Mouse (Mus musculus) MEL (cell line): ENCODE measurements around the gene Clmp. TPM values are rescaled to one million over a fixed set of nuclear protein-coding genes. Genes with fewer than 3 reads are reported as not detected.

Source experiments
- DNase-seq: peaks from one replicate; pipeline ENCODE4 v3.0.0; 2011; ENCODE audit warnings: low read depth, low spot score
- H3K27ac ChIP-seq: 2 replicates; pipeline ENCODE4 v1.5.1; 2012; ENCODE audit warnings: low read depth, mild to moderate bottlenecking, control low read depth, low read length, moderate library complexity; ENCODE audit not compliant: control insufficient read depth
- H3K27me3 ChIP-seq, 2 experiments: fragments of 150-350 bp in 1 of 2; sonication (generic) in 1 of 2; 2 replicates each; pipeline ENCODE4 v1.6.1; 2012; ENCODE audit warnings: low read length in 2 of 2, mild to moderate bottlenecking in 2 of 2, improper control_type of control experiment in 1 of 2, moderate library complexity in 1 of 2; ENCODE audit not compliant: insufficient read depth in 2 of 2, control insufficient read depth in 1 of 2
- H3K36me3 ChIP-seq, 2 experiments: 2 replicates each; pipeline ENCODE4 v1.6.1; 2012 to 2014; ENCODE audit warnings: low read length in 2 of 2, improper control_type of control experiment in 1 of 2, inconsistent platforms in 1 of 2, mild to moderate bottlenecking in 1 of 2; ENCODE audit not compliant: insufficient read depth in 2 of 2, control insufficient read depth in 1 of 2
- H3K4me1 ChIP-seq, 2 experiments: fragments of 150-350 bp in 1 of 2; sonication (generic) in 1 of 2; 2 replicates each; pipeline ENCODE4 v1.6.1; 2012; ENCODE audit warnings: low read length in 2 of 2, improper control_type of control experiment in 1 of 2, mild to moderate bottlenecking in 1 of 2; ENCODE audit not compliant: insufficient read depth in 2 of 2, control insufficient read depth in 1 of 2
- H3K4me3 ChIP-seq, 2 experiments: fragments of 150-350 bp in 1 of 2; sonication (generic) in 1 of 2; 2 replicates each; pipeline ENCODE4 v1.5.1; 2012; ENCODE audit warnings: low read depth in 2 of 2, low read length in 2 of 2, mild to moderate bottlenecking in 2 of 2, moderate library complexity in 2 of 2, control low read depth in 1 of 2, improper control_type of control experiment in 1 of 2; ENCODE audit not compliant: control insufficient read depth in 1 of 2, insufficient read depth in 1 of 2
- H3K79me2 ChIP-seq: 2 replicates; pipeline ENCODE4 v1.6.1; 2012; ENCODE audit warnings: mild to moderate bottlenecking, low read length, moderate library complexity; ENCODE audit not compliant: control insufficient read depth, poor library complexity, insufficient read depth
- H3K9ac ChIP-seq: 2 replicates; pipeline ENCODE4 v1.6.1; 2012; ENCODE audit warnings: low read depth, mild to moderate bottlenecking, control low read depth, low read length, moderate library complexity; ENCODE audit not compliant: control insufficient read depth, poor library complexity, severe bottlenecking
- H3K9me3 ChIP-seq: fragments of 150-350 bp; sonication (generic); replicated peaks from 2 replicates; pipeline ENCODE4 v1.6.1; 2012; ENCODE audit warnings: mild to moderate bottlenecking, low read length, improper control_type of control experiment, moderate library complexity; ENCODE audit not compliant: insufficient read depth
- CHD1 ChIP-seq: IDR thresholded peaks from 2 replicates; pipeline ENCODE4 v1.6.1; 2012; ENCODE audit warnings: low read depth, mild to moderate bottlenecking, inconsistent platforms, low read length, improper control_type of control experiment
- CHD2 ChIP-seq: IDR thresholded peaks from 2 replicates; pipeline ENCODE4 v1.6.1; 2011; ENCODE audit warnings: low read length, improper control_type of control experiment
- CTCF ChIP-seq, 3 experiments: IDR thresholded peaks in 2 of 3; conservative IDR thresholded peaks in 1 of 3; 2 replicates each; pipeline ENCODE4 v1.5.1; 2011 to 2012; ENCODE audit warnings: low read length in 3 of 3, low read depth in 2 of 3, mild to moderate bottlenecking in 2 of 3, improper control_type of control experiment in 1 of 3, inconsistent platforms in 1 of 3, mixed read lengths in 1 of 3, moderate library complexity in 1 of 3; ENCODE audit not compliant: control insufficient read depth in 1 of 3, insufficient read depth in 1 of 3, poor library complexity in 1 of 3, severe bottlenecking in 1 of 3
- ELF1 ChIP-seq: IDR thresholded peaks from 2 replicates; pipeline ENCODE4 v1.6.1; 2014; ENCODE audit warnings: low read depth, mild to moderate bottlenecking, inconsistent platforms, low read length, improper control_type of control experiment, moderate library complexity
- EP300 ChIP-seq, 2 experiments: IDR thresholded peaks; 2 replicates each; pipeline ENCODE4 v1.6.1; 2011; ENCODE audit warnings: improper control_type of control experiment in 2 of 2, low read length in 2 of 2, low read depth in 1 of 2, mild to moderate bottlenecking in 1 of 2
- ETS1 ChIP-seq: IDR thresholded peaks from 2 replicates; pipeline ENCODE4 v1.6.1; 2012; ENCODE audit warnings: low read depth, mild to moderate bottlenecking, inconsistent platforms, low read length, improper control_type of control experiment, moderate library complexity
- JUND ChIP-seq: IDR thresholded peaks from 2 replicates; pipeline ENCODE4 v1.6.1; 2011; ENCODE audit warnings: low read depth, mild to moderate bottlenecking, improper control_type of control experiment, low read length
- MEF2A ChIP-seq: IDR thresholded peaks from 2 replicates; pipeline ENCODE4 v1.6.1; 2014; ENCODE audit warnings: low read depth, mild to moderate bottlenecking, inconsistent platforms, low read length, improper control_type of control experiment; ENCODE audit not compliant: poor library complexity, insufficient replicate concordance, severe bottlenecking; ENCODE audit errors: extremely low read depth
- MYB ChIP-seq: IDR thresholded peaks from 2 replicates; pipeline ENCODE4 v1.6.1; 2011; ENCODE audit warnings: mild to moderate bottlenecking, low read depth, low read length, improper control_type of control experiment
- MYC ChIP-seq: IDR thresholded peaks from 2 replicates; pipeline ENCODE4 v1.6.1; 2011; ENCODE audit warnings: low read depth, mild to moderate bottlenecking, low read length, improper control_type of control experiment, moderate library complexity
- NELFE ChIP-seq: IDR thresholded peaks from 2 replicates; pipeline ENCODE4 v1.6.1; 2011; ENCODE audit warnings: low read depth, low read length, improper control_type of control experiment
- NRF1 ChIP-seq: IDR thresholded peaks from 2 replicates; pipeline ENCODE4 v1.6.1; 2014; ENCODE audit warnings: low read depth, mild to moderate bottlenecking, inconsistent platforms, low read length, improper control_type of control experiment, moderate library complexity; ENCODE audit not compliant: poor library complexity, insufficient read depth, severe bottlenecking
- POLR2A ChIP-seq, 2 experiments: IDR thresholded peaks; 2 replicates each; pipeline ENCODE4 v1.6.1; 2011 to 2012; ENCODE audit warnings: low read length in 2 of 2, mild to moderate bottlenecking in 2 of 2, control low read depth in 1 of 2, improper control_type of control experiment in 1 of 2, low read depth in 1 of 2, moderate library complexity in 1 of 2; ENCODE audit not compliant: control insufficient read depth in 1 of 2, insufficient read depth in 1 of 2, poor library complexity in 1 of 2
- POLR2AphosphoS5 ChIP-seq: IDR thresholded peaks from 2 replicates; pipeline ENCODE4 v1.6.1; 2012; ENCODE audit warnings: low read depth, borderline replicate concordance, mild to moderate bottlenecking, inconsistent platforms, low read length, moderate library complexity, mixed read lengths
- RAD21 ChIP-seq: IDR thresholded peaks from 2 replicates; pipeline ENCODE4 v1.6.1; 2011; ENCODE audit warnings: mild to moderate bottlenecking, low read depth, low read length, improper control_type of control experiment
- SIN3A ChIP-seq: IDR thresholded peaks from 2 replicates; pipeline ENCODE4 v1.6.1; 2012; ENCODE audit warnings: low read length, improper control_type of control experiment, inconsistent platforms
- SMC3 ChIP-seq: IDR thresholded peaks from 2 replicates; pipeline ENCODE4 v1.6.1; 2011; ENCODE audit warnings: low read depth, low read length, improper control_type of control experiment
- TAL1 ChIP-seq: IDR thresholded peaks from 2 replicates; pipeline ENCODE4 v1.6.1; 2012; ENCODE audit warnings: mild to moderate bottlenecking, inconsistent platforms, low read length, moderate library complexity, mixed read lengths
- UBTF ChIP-seq: IDR thresholded peaks from 2 replicates; pipeline ENCODE4 v1.6.1; 2012; ENCODE audit warnings: low read depth, mild to moderate bottlenecking, inconsistent platforms, low read length, improper control_type of control experiment, moderate library complexity, borderline replicate concordance; ENCODE audit not compliant: insufficient read depth
- USF1 ChIP-seq: IDR thresholded peaks from 2 replicates; pipeline ENCODE4 v1.6.1; 2014; ENCODE audit warnings: low read depth, mild to moderate bottlenecking, inconsistent platforms, low read length, improper control_type of control experiment, moderate library complexity
- ZC3H11A ChIP-seq: IDR thresholded peaks from 2 replicates; pipeline ENCODE4 v1.6.1; 2012; ENCODE audit warnings: low read depth, mild to moderate bottlenecking, inconsistent platforms, low read length, improper control_type of control experiment
- ZKSCAN1 ChIP-seq: IDR thresholded peaks from 2 replicates; pipeline ENCODE4 v1.6.1; 2012; ENCODE audit warnings: low read depth, mild to moderate bottlenecking, inconsistent platforms, low read length, improper control_type of control experiment, moderate library complexity
- ZMIZ1 ChIP-seq: IDR thresholded peaks from 2 replicates; pipeline ENCODE4 v1.6.1; 2012; ENCODE audit warnings: low read depth, mild to moderate bottlenecking, inconsistent platforms, low read length, improper control_type of control experiment, moderate library complexity
- ZNF384 ChIP-seq: IDR thresholded peaks from 2 replicates; pipeline ENCODE4 v1.6.1; 2012; ENCODE audit warnings: low read depth, mild to moderate bottlenecking, inconsistent platforms, low read length, improper control_type of control experiment
- polyA plus RNA-seq, 2 experiments: library from polyadenylated mRNA; stranded (reverse) in 1 of 2; unstranded in 1 of 2; fragments of >175 nt in 1 of 2; fragments of >200 nt in 1 of 2; gene quantifications; 2 replicates each; pipeline versions ENCODE4 v1.2.1 to v1.2.4; 2012; ENCODE audit warnings: low replicate concordance in 2 of 2, low read depth in 1 of 2; ENCODE audit not compliant: insufficient read length in 2 of 2, insufficient read depth in 1 of 2, missing spikeins in 1 of 2
- total RNA-seq: library from RNA; depleted of rRNA; stranded (reverse); fragments of 300-350 nt; gene quantifications from 2 replicates; pipeline ENCODE4 v1.2.3, GENCODE M21; 2012

Clmp gene
- total and polyA plus RNA-seq, 3 experiments = not detected

- TF ChIP-seq ZMIZ1 (no peak), ZKSCAN1 (no peak), ELF1 (no peak), SMC3 (no peak), POLR2A (IDR thresholded peaks at IDR 0.05; ENCODE audit: control insufficient read depth in 1 of 2, insufficient read depth in 1 of 2, low read depth in 1 of 2, low read length in 2 of 2, poor library complexity in 1 of 2) (peak in 1 of 2 experiments; percentile 30; a peak in 1 of 4 replicates), NRF1 (no peak), RAD21 (no peak), ZNF384 (no peak), USF1 (no peak), MYB (no peak), EP300 (IDR thresholded peaks at IDR 0.05; ENCODE audit: low read depth in 1 of 2, low read length in 2 of 2) (peak; percentile 36 to 70; a peak in 3 of 4 replicates), CTCF (IDR thresholded peaks at IDR 0.05 in 2 of 3, conservative IDR thresholded peaks at IDR 0.05 in 1 of 3; ENCODE audit: control insufficient read depth in 1 of 3, insufficient read depth in 1 of 3, low read depth in 2 of 3, low read length in 3 of 3, poor library complexity in 1 of 3, severe bottlenecking in 1 of 3) (no peak), MYC (no peak), TAL1 (0 out of 2 replicates have a peak, but pooled peaks have one; percentile 7), UBTF (no peak), JUND (no peak), CHD2 (no peak), MEF2A (no peak), CHD1 (no peak), SIN3A (no peak), NELFE (no peak), ZC3H11A (no peak)
Observed at GRCm38 (mm10) chr9:40798247-40798960, 112.6 kb downstream of the Clmp start (continued).

- Histone ChIP-seq H3K4me1 (peaks cover 0 to 14% of the 10 kb centered on the region in 2 experiments; a peak in 2 of 4 replicates), H3K9me3 (no peaks in the 10 kb centered on the region), H3K27ac (peak overlapping the region; percentile 100), H3K79me2 (peaks cover 34% of the 10 kb centered on the region), H3K4me3 (peak overlapping the region; percentile 26 to 61), H3K27me3 (no peaks in the 10 kb centered on the region), H3K9ac (peak overlapping the region; percentile 97), H3K36me3 (peaks cover 2 to 16% of the 10 kb centered on the region in 2 experiments; a peak in 3 of 4 replicates)
- 0 out of 4 replicates have a peak, but pooled peaks of 1 of the 2 experiments have one; percentile 13 for TF ChIP-seq POLR2A (IDR thresholded peaks at IDR 0.05; ENCODE audit: control insufficient read depth in 1 of 2, insufficient read depth in 1 of 2, low read depth in 1 of 2, low read length in 2 of 2, poor library complexity in 1 of 2)
- TF ChIP-seq POLR2AphosphoS5 = no peak
- TF ChIP-seq ETS1 = 0 out of 2 replicates have a peak, but pooled peaks have one; percentile 7
- TF ChIP-seq ZMIZ1 = no peak; the same call in 1 of the 2 replicates
- no peak for TF ChIP-seq CTCF (IDR thresholded peaks at IDR 0.05 in 2 of 3, conservative IDR thresholded peaks at IDR 0.05 in 1 of 3; ENCODE audit: control insufficient read depth in 1 of 3, insufficient read depth in 1 of 3, low read depth in 2 of 3, low read length in 3 of 3, poor library complexity in 1 of 3, severe bottlenecking in 1 of 3)
- no peak for TF ChIP-seq ZKSCAN1
- DNase-seq = peak; percentile 64
Observed at GRCm38 (mm10) chr9:40799112-40799511, 113.3 kb downstream of the Clmp start.
